Mouse (Mus musculus) cerebellum, adult 2 months (tissue): ENCODE results near the gene Slc9a3r1.

Source experiments
- CTCF ChIP-seq: fragments of 200-500 bp; IDR thresholded peaks from 2 replicates; pipeline ENCODE4 v1.5.1; 2011; ENCODE audit warnings: low read depth, mild to moderate bottlenecking, control low read depth, low read length, moderate library complexity, borderline replicate concordance; ENCODE audit not compliant: insufficient read depth
- POLR2A ChIP-seq: fragments of 200-500 bp; IDR thresholded peaks from 2 replicates; pipeline ENCODE4 v1.6.1; 2011; ENCODE audit warnings: low read length, control low read depth, borderline replicate concordance; ENCODE audit not compliant: insufficient read depth

- TF ChIP-seq CTCF (no peak), POLR2A (no peak)
These were observed 9.7 kb downstream of the Slc9a3r1 start for GRCm38 (mm10) chr11:115172825-115173287.
